Mouse (Mus musculus): ENCODE results near the gene Nr0b2. TPM values are rescaled to one million over a fixed set of nuclear protein-coding genes. Genes with fewer than 3 reads are reported as not detected.
"Not testable (repeated sequence)": the region's sequence is repeated elsewhere in the genome, so short reads cannot be mapped to it uniquely, and the experiment has no call there.

Gene Nr0b2
- total RNA-seq (2021) = not detected
- long read RNA-seq, experiment 1 = 0 reads
- long read RNA-seq, experiment 2 = 0 reads

DNA sequence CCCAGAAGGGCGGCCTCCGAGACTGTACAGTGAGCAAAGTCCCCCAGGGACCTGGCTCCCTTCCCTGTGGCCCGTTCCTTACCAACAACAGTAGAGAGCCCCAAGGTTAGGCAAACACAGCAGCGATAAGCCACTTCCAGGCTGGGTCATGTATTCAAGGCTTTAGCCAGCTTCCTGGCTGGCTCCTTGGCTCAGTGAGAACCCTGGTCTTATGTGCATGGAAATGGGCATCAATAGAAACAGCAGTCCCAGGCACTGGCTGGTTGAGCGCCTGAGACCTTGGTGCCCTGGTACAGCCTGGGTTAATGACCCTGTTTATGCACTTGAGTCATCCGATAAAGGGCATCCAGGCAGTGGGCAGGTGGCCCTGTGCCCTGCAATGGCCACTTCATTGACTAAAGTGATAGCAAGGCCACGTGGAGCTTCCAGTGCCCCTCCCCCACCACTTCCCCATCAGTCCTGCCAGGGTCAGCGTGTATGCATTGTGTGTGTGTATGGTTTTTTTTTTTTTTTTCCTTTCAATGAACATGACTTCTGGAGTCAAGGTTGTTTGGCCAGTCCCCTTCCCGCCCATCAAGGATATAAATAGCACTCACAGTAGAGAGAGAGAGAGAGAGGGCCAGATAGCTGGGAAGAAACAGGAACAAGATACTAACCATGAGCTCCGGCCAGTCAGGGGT lies at the start of gene Nr0b2:
Gene Nr0b2 (plus strand): TSS at position 609 of the 680 bp plus-strand sequence.
- DNase-seq = no peak

DNA sequence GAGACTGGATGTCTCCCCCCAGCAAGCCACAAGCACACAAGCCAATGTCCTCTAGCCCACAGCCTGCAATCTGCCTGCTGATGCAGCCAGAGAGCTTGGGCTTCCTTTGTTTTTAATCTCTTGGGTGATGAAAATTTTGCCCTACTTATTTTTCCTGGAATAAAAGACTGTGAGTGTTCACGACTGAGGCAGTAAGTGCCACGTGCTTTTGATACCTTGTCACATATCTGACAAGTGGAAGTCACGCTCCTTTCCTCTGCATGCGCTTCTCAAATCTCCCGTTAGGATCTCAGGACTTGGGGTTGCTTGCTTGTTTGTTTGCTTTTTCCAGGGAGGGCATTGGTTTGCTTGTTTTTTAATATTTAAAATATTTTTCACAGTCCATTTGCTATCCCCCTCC lies 48.9 kb upstream of the Nr0b2 start:
- DNase-seq = no peak

DNA sequence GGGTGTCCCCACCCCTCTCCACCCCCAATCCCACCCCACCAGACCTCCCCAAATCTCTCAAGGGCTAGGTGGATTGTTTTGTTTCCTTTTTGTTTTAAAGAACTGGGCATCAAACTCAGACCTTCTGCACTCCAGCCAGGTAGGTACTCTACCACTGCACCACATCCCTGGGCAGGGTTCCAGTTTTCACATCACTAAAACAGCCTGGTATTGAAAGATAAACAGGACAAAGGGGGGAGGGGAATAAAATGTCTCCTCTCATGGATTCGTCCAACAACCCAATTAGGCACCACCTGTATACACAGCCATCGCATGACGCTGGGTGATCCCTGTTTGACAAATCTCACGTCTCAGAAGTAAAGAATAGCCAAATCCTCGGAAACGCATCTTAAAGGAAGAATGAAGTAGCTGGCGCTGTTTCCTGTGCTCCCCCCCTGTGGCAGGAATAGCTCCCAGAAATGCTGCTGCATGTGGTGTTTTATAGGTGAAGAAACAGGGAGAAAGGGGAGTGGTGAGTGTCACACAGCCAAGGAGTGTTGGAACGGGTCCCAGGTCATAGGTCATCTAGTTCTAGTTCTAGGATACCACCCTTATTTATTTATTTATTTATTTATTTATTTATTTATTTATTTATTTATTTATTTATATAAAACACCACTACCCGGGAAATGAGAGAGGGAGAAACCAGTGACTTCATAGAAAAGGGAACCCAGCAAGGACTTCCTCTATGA lies 48.3 kb upstream of the Nr0b2 start:
- no peak for DNase-seq

DNA sequence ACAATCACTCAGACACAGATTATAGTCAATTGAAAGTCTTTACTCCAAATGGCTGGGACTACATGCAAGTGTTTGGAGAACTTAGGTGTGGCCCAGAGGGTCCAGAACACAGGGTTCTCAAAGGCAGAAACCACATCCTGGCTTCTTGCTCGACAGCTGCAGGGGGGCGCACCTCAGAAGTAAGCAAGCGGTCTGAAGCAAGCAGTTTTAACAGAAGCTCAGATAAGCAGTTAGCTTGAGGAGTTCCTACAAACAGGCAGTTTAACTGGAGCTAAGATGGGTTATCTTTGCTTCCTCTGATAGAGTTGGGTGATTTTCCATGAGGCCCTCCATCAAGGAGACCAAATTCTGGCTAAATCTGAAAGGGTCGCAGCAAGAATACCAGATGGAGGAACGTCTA lies 46.6 kb upstream of the Nr0b2 start:
- DNase-seq = no peak

DNA sequence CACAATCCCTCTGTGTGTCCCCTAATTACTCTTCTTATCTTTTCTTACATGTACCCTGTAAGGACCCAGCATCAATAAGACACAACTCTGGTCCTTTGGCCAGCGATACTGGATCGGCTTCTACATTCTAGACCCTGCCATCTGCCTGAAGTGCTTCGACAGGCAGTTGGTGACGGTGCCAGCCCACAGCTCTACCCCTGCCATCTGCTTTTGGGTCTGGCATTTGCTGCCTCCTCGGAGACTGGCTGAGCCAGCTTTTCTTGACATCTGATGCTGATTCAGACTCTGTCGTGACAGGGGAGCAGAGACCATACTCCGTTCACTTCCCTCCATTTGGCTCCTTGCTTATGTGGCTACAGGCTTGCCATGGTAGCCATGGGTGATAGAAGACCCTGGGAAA lies 44.2 kb upstream of the Nr0b2 start:
- no peak for DNase-seq

DNA sequence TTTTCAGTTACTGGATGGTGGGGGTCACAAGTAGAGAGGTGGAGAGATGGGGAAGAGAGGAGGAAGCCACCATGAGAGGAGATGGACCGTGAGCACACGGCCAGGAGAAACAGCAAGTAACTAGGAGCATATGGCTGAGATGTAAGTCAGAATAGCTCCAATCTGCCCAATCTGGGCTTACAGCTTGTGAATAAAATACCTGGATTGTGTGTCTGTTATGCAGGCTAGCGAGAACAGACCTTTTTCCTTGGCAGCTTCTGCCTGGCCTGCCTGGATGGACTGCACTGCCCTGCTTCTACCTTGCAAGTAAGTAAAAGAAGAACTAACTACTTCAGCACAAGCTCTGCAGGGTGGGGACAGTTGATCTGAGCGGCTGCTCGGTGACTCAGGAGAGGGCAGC lies 42.1 kb upstream of the Nr0b2 start:
- DNase-seq = no peak

DNA sequence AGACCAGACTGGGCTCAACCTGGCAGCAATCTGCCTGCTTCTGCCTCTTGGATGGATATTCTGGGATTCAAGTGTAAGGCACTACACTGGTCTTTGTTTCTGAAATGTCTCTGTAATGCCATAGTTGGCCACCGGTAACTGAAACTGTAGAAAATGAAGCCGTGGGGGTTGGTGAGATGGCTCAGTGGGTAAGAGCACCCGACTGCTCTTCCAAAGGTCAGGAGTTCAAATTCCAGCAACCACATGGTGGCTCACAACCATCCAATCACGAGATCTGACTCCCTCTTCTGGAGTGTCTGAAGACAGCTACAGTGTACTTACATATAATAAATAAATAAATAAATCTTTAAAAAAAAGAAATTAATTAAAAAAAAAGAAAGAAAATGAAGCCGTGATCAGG lies 40.7 kb upstream of the Nr0b2 start:
- DNase-seq = not testable (repeated sequence)

- DNase-seq = peak; percentile 59
Observed at GRCm38 (mm10) chr4:133512972-133513371, 40.2 kb upstream of the Nr0b2 start.

DNA sequence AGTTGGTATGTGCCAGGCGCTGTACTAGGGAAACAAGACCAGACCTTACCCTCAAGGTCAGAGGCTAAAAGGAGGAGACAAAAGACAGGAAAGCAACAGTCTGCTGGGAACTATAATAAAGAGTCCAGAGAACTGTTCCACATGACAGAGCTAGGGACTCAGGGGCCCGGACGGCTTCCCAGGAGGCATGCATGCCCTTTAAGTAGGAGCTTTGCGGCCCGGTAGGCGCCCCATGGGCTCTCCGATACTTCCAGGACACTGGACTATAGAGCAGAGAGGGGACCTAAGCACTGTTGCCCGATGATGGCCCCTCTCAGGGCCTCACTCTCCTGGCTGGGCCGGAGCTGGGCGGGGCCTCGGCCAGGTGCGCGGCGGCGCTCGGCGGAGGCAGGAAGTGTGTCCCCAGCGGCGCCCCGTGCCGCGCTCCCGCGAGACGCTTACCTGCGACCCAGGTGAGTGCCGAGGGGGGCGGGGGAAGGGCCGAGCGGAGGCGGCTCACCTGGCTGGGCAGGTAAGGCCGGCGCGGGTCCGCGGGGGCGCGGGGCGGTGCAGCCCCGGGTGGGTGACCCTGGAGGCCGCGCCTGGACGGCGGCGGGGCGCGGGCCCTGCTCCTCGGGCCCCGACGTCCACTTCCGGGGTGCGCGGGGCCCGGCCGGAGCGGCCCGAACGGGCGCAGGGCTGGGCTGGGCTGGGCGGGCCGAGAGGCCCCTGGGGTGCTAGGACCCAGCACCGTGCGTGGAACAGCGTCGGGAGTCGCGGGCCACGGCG lies 34.4 kb upstream of the Nr0b2 start, which contains the start of gene Kdf1:
Gene Kdf1 (plus strand): TSS at position 363 of the 768 bp plus-strand sequence.
- DNase-seq = no peak

- DNase-seq = no peak
Observed at GRCm38 (mm10) chr4:133519369-133519665, 33.9 kb upstream of the Nr0b2 start.

DNA sequence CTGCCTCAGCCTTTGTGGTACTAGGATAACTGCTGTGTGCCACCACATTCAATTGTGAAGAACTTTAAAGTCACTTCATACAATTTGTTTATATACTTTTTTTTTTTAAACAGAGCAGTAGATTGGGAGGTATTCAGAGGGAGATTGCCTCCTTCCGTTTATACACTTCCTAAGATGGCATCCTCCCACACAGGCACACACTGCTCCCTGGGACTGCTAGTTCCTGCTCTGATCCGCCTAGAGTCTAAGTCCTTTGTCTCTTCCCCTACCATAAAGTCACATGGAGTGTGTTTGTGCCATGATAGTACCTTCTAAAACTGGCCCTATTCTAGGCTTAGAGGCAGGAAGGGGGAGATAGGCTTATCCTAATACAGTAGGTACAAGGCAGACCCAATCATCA lies 31.7 kb upstream of the Nr0b2 start:
- DNase-seq = no peak

GRCm38 (mm10) chr4:133527788-133528187 lies 25.4 kb upstream of the Nr0b2 start:
- no peak for DNase-seq

DNA sequence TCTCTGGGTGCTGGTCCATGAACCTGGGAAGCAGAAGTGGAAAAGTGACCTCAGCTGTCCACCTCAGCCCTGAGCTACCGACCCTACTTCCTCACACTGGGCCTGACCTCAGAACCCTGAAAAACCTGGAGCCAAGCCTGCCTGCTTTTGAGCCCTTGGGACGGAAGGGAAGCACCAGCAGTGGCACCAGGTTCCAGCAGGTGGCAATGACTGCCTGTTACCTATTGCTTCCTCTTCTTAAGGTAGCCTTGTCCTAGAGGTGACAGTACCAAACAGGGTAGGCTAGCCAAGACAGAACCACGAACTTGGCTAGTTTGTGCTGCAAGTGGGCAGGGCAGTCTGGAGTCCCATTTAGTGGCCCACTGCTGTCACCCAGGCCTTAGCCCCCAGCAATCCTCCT lies 20.4 kb upstream of the Nr0b2 start:
- no peak for DNase-seq

DNA sequence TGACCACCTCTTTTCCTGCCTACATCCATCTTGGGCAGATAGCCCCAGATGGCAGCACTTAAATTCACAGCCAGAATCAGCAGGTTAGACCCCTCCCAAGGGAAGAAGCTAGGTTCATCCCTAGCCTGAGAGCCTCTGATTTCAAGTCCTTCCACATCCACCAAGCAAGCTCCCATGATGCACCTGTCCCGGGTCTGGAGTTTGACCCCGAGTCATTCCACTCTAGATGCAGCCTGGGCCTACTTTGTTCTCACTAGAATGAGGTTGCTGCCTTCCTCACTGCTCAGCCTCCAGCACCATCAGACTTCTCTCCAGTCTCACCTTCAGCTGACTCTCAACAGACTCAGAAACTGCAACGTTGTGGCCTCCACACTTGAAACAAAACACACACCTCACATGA lies 17.1 kb upstream of the Nr0b2 start:
- no peak for DNase-seq

- no peak for DNase-seq
Observed at GRCm38 (mm10) chr4:133536652-133537051, 16.5 kb upstream of the Nr0b2 start.

DNA sequence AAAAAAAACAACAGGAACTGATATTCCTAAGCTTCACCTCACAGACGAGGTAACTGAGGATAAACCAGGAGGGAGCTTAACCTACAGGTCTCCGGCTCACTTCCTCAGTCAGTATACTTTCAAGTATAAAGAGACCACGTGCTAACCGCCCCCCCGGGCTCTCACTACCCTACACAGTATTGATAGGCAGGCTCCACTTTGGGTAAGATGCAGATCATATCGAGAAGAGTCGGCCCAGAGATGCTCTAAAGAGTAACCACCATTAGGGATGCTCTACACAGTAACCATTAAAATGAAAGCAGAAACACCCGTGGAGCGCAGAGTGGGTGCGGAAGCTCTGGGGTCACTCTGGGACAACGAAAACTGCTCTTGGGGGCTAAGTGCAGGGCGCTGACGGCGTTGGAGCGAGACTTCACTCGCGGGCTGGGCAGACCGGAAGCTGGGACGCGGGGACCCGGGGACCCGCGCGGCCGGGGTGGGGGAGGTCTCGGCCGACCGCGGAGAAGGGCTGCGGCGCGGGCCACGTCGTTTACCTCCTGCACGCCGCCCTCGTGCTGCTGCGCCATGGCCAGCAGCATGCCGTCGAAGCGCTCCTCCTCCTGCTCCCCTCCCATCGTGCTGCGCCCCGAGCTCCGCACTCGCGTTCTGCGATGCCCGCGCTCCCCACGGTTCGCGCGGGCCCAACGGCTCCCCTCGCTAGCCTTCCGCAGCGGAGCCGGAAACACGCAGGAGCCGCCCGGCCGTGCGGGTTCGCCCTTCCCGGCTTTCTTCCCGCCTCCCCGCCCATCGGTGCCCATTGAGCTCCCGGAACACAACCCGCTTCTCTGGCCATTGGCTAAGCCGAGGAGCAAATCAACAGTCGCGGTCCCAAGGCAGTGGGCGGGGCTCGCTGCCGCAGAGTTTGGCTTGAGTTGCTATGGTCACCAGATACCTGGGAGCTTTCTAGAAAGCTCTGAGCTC lies 7.6 kb upstream of the Nr0b2 start, which contains the start of gene Nudc:
Gene Nudc (minus strand): TSS at position 725 of the 960 bp plus-strand sequence.
- peak; percentile 97 for DNase-seq

GRCm38 (mm10) chr4:133552029-133552428 lies 1.1 kb upstream of the Nr0b2 start:
- DNase-seq = no peak

- DNase-seq = no peak
Observed at GRCm38 (mm10) chr4:133553448-133554330, 513 bp downstream of the Nr0b2 start.

DNA sequence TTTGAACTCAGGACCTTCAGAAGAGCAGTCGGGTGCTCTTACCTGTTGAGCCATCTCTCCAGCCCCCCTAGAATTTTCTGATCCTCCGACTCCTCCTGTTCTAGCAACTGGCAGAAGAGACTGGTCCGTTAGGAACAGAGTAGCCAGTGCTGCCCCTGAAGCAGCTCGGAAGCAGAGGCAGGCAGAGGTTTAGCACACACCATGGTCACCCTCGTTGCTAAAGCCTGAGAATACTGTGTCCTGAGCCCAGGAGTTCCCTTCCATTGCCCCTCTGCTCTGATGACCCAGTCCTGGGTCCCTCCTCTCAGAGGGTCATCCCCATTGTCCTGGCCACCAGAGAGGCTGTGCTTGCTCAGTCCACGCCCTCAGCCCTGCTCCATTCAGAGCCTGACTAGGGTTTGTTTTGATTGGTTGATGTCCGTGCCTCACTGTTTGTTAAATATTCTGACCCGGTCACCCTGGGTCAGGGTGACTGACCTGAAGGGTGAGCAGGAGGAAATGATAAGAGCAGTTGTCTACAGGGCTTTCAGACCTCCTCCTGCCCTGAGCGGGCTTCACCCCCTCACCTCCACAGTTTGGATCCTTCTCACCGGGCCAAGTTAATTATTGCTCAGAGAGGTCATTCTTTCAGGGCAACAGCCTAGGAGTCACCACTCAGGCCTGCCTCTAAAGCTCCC lies 4.0 kb downstream of the Nr0b2 start:
- no peak for DNase-seq

DNA sequence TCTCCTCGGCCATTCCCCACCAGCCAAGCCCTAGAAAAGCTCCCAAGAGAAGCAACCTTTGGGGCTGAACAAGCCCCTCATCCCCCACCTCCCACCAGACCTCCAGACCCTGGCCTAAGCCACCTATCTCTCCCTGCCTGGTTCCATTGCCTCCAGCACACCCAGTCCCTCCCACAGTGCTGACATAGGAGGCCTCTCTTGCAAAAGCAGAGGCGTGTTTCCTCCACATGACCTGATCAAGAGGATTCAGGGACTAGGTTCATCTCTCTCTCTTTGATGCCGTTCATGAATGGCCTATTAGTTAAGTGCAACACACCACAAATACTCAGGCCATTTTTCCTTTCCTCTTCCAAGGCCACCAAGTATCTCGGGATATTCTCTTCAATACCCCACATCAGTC lies 6.7 kb downstream of the Nr0b2 start:
- no peak for DNase-seq

Data from gastrocnemius, postnatal 25 days (tissue).